Mouse (Mus musculus) ES-Bruce4 (cell line): ENCODE data around the gene Ccnf. TPM values are rescaled to one million over a fixed set of nuclear protein-coding genes. Genes with fewer than 3 reads are reported as not detected.
A peak's percentile ranks its signal among the peaks of the same experiment; 100 is the strongest.

Experiments used
- H3K27ac ChIP-seq: 2 replicates; pipeline ENCODE4 v1.5.1; 2012; ENCODE audit warnings: low read length, inconsistent platforms; ENCODE audit not compliant: insufficient read depth
- H3K27me3 ChIP-seq: 2 replicates; pipeline ENCODE4 v1.6.1; 2012; ENCODE audit warnings: mild to moderate bottlenecking, low read length, inconsistent platforms; ENCODE audit not compliant: control insufficient read depth, poor library complexity, insufficient read depth, severe bottlenecking
- H3K36me3 ChIP-seq: 2 replicates; pipeline ENCODE4 v1.6.1; 2012; ENCODE audit warnings: inconsistent platforms, mild to moderate bottlenecking, low read length, moderate library complexity; ENCODE audit not compliant: control insufficient read depth, poor library complexity, insufficient read depth, severe bottlenecking
- H3K4me1 ChIP-seq: one replicate; pipeline ENCODE4 v1.8.1; 2011; ENCODE audit warnings: low read length; ENCODE audit not compliant: control insufficient read depth, insufficient read depth
- H3K4me3 ChIP-seq: 2 replicates; pipeline ENCODE4 v1.5.1; 2011; ENCODE audit warnings: low read depth, mild to moderate bottlenecking, low read length
- H3K9ac ChIP-seq: 2 replicates; pipeline ENCODE4 v1.6.1; 2012; ENCODE audit warnings: low read depth, mild to moderate bottlenecking, inconsistent platforms; ENCODE audit not compliant: poor library complexity, severe bottlenecking
- H3K9me3 ChIP-seq: replicated peaks from 2 replicates; pipeline ENCODE4 v1.6.1; 2012; ENCODE audit warnings: mild to moderate bottlenecking, low read length, inconsistent platforms; ENCODE audit not compliant: control insufficient read depth, poor library complexity, insufficient read depth, severe bottlenecking
- CTCF ChIP-seq: IDR thresholded peaks from one replicate; pipeline ENCODE4 v1.8.1; 2011; ENCODE audit warnings: low read depth, low read length
- EP300 ChIP-seq: IDR thresholded peaks from 2 replicates; pipeline ENCODE4 v1.6.1; 2011; ENCODE audit warnings: low read depth, low read length; ENCODE audit not compliant: insufficient read depth
- POLR2A ChIP-seq: IDR thresholded peaks from one replicate; pipeline ENCODE4 v1.8.1; 2011; ENCODE audit warnings: low read length; ENCODE audit not compliant: insufficient read depth
- polyA plus RNA-seq: library from polyadenylated mRNA; stranded (reverse); fragments of >200 nt; gene quantifications from 2 replicates; pipeline ENCODE4 v1.2.4, GENCODE M21; 2011; ENCODE audit warnings: low read depth; ENCODE audit not compliant: missing spikeins, insufficient read depth, insufficient read length

The Ccnf gene
- polyA plus RNA-seq, 1 experiment = 133 TPM

DNA sequence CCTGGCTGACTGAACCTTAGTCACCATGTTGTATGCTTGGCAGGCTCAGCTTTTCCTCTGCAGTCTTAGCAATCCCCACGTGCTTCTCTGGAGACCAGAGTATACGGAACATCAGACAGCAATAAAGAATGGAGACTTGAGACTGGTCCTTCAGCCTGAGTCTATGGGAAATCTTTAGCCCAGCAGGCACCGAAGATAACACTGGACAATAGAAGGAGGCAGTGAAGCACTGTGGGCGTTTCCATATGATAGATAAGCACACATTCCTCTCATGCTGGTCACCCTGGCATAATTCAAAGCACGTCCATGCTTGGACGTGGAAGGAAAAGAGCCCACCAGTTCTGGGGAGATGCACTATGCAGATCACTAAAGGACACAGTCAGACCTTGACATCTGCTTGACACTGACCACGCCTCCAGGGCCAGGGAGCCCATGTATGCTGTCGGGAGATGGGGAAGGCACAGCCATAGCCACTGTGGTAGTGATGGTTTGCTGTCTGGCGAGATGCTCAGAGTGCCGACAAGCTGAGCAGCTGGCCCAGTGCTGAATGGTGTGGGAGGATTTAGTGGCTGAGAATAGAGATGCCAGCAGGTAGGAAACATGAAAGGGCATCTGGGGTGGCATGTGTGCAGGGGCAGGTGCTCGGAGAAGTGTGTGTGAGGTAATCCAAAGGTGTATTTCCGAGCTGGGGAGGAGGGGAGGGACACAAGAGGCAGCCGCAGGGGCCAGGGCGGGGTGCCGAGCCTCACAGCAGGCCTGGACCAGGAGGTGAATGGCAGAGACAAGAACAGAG lies 54.1 kb downstream of the Ccnf start:
- Histone ChIP-seq H3K9me3 (no peaks in the 10 kb centered on the region), H3K9ac (no peak overlapping the region)

GRCm38 (mm10) chr17:24195349-24195748 lies 55.9 kb downstream of the Ccnf start:
- Histone ChIP-seq H3K9ac (no peak overlapping the region), H3K27me3 (no peaks in the 10 kb centered on the region), H3K9me3 (no peaks in the 10 kb centered on the region), H3K4me1 (peaks cover 21% of the 10 kb centered on the region), H3K36me3 (no peaks in the 10 kb centered on the region), H3K4me3 (no peak overlapping the region), H3K27ac (no peak overlapping the region)
- TF ChIP-seq CTCF (peak; percentile 7), EP300 (no peak)

More for the DNA sequence above, 54.1 kb downstream of the Ccnf start:
- Histone ChIP-seq H3K4me1 (peaks cover 19% of the 10 kb centered on the region), H3K4me3 (no peak overlapping the region), H3K27ac (no peak overlapping the region), H3K36me3 (no peaks in the 10 kb centered on the region), H3K27me3 (no peaks in the 10 kb centered on the region)
- TF ChIP-seq CTCF = no peak
- TF ChIP-seq POLR2A = no peak
- TF ChIP-seq EP300 = no peak

DNA sequence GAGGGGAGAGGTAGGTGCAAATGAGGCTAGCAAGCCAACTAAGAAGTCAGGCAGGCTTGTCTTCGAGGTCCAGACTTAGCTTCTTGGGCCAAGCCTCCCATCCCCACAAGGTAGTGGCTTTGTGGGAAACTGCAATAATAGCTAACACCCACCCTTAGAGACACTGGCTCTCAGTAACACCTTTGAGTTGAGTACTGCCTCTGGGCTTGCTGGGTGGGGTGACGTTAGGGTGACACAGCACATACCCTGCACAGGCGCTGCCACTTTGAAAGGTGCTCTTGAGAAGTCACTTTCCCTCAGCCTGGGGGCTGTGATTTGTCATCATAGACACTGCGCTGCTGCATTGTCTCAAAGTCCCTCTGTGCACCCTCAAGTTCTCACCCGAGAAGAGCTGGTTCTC lies 57.5 kb downstream of the Ccnf start:
- Histone ChIP-seq H3K36me3 (no peaks in the 10 kb centered on the region), H3K27me3 (no peaks in the 10 kb centered on the region), H3K9me3 (no peaks in the 10 kb centered on the region), H3K4me3 (no peak overlapping the region), H3K9ac (no peak overlapping the region), H3K4me1 (peaks cover 15% of the 10 kb centered on the region), H3K27ac (no peak overlapping the region)
- TF ChIP-seq POLR2A (no peak), EP300 (no peak), CTCF (no peak)

- Histone ChIP-seq H3K36me3 (no peaks in the 10 kb centered on the region), H3K4me3 (no peak overlapping the region), H3K9ac (no peak overlapping the region), H3K9me3 (no peaks in the 10 kb centered on the region), H3K27ac (no peak overlapping the region), H3K4me1 (peaks cover 15% of the 10 kb centered on the region), H3K27me3 (no peaks in the 10 kb centered on the region)
- no peak for TF ChIP-seq EP300
- no peak for TF ChIP-seq POLR2A
- TF ChIP-seq CTCF = no peak
These were observed 58.0 kb downstream of the Ccnf start for GRCm38 (mm10) chr17:24193268-24193667.

DNA sequence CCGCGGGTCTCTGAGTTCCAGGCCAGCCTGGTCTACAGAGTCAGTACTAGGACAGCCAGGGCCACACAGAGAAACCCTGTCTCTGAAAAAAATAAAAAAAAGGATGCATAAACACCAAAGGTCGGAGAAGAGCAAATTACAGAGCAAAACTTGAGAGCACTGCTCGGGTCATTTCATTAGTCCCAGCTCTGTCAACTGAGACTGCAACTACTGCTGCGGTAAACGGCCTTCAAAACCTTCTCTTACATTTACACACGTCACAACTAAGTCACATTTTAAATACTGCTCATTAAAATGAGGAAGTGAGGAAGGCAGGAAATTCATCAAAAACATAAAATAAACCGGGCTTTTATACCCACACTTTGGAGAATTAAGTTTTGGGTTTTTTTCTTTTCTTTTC lies 58.4 kb downstream of the Ccnf start:
- no peak overlapping the region for H3K27ac ChIP-seq
- no peak for TF ChIP-seq CTCF
- no peak for TF ChIP-seq EP300
- no peak for TF ChIP-seq POLR2A
- H3K9me3 ChIP-seq = no peaks in the 10 kb centered on the region
- H3K4me3 ChIP-seq = no peak overlapping the region
- H3K36me3 ChIP-seq = no peaks in the 10 kb centered on the region
- peaks cover 12% of the 10 kb centered on the region for H3K4me1 ChIP-seq
- no peaks in the 10 kb centered on the region for H3K27me3 ChIP-seq
- H3K9ac ChIP-seq = no peak overlapping the region

- no peak overlapping the region for H3K4me3 ChIP-seq
- no peaks in the 10 kb centered on the region for H3K9me3 ChIP-seq
- no peak overlapping the region for H3K27ac ChIP-seq
- H3K27me3 ChIP-seq = no peaks in the 10 kb centered on the region
- peaks cover 5% of the 10 kb centered on the region for H3K4me1 ChIP-seq
- no peaks in the 10 kb centered on the region for H3K36me3 ChIP-seq
- no peak for TF ChIP-seq POLR2A
- no peak for TF ChIP-seq EP300
- TF ChIP-seq CTCF = no peak
- no peak overlapping the region for H3K9ac ChIP-seq
These were observed 59.8 kb downstream of the Ccnf start for GRCm38 (mm10) chr17:24191481-24191880.
